Mouse (Mus musculus) ZHBTc4 (cell line): ENCODE results near the gene Fscn2.
"Not testable (repeated sequence)": the region's sequence is repeated elsewhere in the genome, so short reads cannot be mapped to it uniquely, and the experiment has no call there.

Experiments used
- DNase-seq: peaks from one replicate; pipeline ENCODE4 v3.0.0-alpha.2; 2011; ENCODE audit warnings: low read depth, low spot score

Fscn2 gene

GRCm38 (mm10) chr11:120399319-120399718 lies 38.0 kb downstream of the Fscn2 start:
- DNase-seq = peak; percentile 48

GRCm38 (mm10) chr11:120404814-120405213 lies 43.5 kb downstream of the Fscn2 start:
- DNase-seq = no peak

- no peak for DNase-seq
Measured at GRCm38 (mm10) chr11:120405867-120406266, 44.5 kb downstream of the Fscn2 start.

GRCm38 (mm10) chr11:120406445-120406844 lies 45.1 kb downstream of the Fscn2 start:
- DNase-seq = no peak

- DNase-seq = not testable (repeated sequence)
Measured at GRCm38 (mm10) chr11:120413621-120414020, 52.3 kb downstream of the Fscn2 start.
